Mouse (Mus musculus): ENCODE results near the gene Cnn2. TPM values are rescaled to one million over a fixed set of nuclear protein-coding genes. Genes with fewer than 3 reads are reported as not detected.

The Cnn2 gene
- polyA plus RNA-seq, 2 experiments, result 15.8 to 33.8 TPM

- H3K4me3 ChIP-seq (ENCODE audit: insufficient read depth in 1 of 2, low read depth in 2 of 2, low read length in 2 of 2), result no peak overlapping the region
- 68% methylated on average over 15 of the region's 15 CpGs for WGBS (ENCODE audit: insufficient replicate concordance)
- H3K27me3 ChIP-seq (ENCODE audit: control insufficient read depth, insufficient read depth, low read length), result no peaks in the 10 kb centered on the region
- no peaks in the 10 kb centered on the region; the same call in none of the 2 replicates for H3K36me3 ChIP-seq (replicated peaks; ENCODE audit: control insufficient read depth, insufficient read depth, low read depth)
- no peak overlapping the region for H3K27ac ChIP-seq
- DNase-seq (ENCODE audit: low read depth in 3 of 3, low spot score in 3 of 3) (no peak), ATAC-seq (ENCODE audit: insufficient read depth) (no peak)
- no peak overlapping the region for H3K4me2 ChIP-seq (ENCODE audit: low read depth)
- H3K9ac ChIP-seq (replicated peaks), result no peak overlapping the region
- peaks cover 8 to 9% of the 10 kb centered on the region in 2 experiments for H3K4me1 ChIP-seq (replicated peaks; ENCODE audit: control insufficient read depth in 2 of 2, insufficient read depth in 2 of 2, low read length in 1 of 2)
- TF ChIP-seq CTCF (IDR thresholded peaks at IDR 0.05; ENCODE audit: low read depth), result no peak
- no peak for TF ChIP-seq EP300 (IDR thresholded peaks at IDR 0.05; ENCODE audit: low read depth)
- no peaks in the 10 kb centered on the region for H3K9me3 ChIP-seq (ENCODE audit: control insufficient read depth, low read length)
Observed at GRCm38 (mm10) chr10:80024229-80025043, 36.1 kb downstream of the Cnn2 start.

DNA sequence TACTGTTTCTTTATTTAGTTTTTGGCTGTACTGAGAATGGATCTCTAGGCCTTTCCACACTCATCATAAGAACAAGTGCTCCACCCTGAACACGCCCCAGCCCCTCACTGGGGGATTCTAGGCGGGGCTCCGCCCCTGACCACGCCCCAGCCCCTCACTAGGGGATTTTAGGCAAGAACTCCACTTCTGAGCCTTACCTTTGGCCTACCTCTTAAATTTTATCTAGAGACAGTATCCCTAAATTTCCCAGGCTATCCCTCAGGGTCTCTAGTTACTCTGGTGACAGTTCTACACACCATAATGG, 36.6 kb downstream of the Cnn2 start:
- no peak overlapping the region for H3K4me3 ChIP-seq (ENCODE audit: insufficient read depth in 1 of 2, low read depth in 2 of 2, low read length in 2 of 2)
- no peaks in the 10 kb centered on the region; the same call in none of the 2 replicates for H3K36me3 ChIP-seq (replicated peaks; ENCODE audit: control insufficient read depth, insufficient read depth, low read depth)
- no peaks in the 10 kb centered on the region for H3K27me3 ChIP-seq (ENCODE audit: control insufficient read depth, insufficient read depth, low read length)
- H3K4me2 ChIP-seq (ENCODE audit: low read depth), result no peak overlapping the region
- no peak overlapping the region for H3K9ac ChIP-seq (replicated peaks)
- no peaks in the 10 kb centered on the region for H3K9me3 ChIP-seq (ENCODE audit: control insufficient read depth, low read length)
- ATAC-seq (ENCODE audit: insufficient read depth) (no peak), DNase-seq (ENCODE audit: low read depth in 3 of 3, low spot score in 3 of 3) (no peak)
- 38% methylated on average over 4 of the region's 4 CpGs for WGBS (ENCODE audit: insufficient replicate concordance)
- peaks cover 5 to 7% of the 10 kb centered on the region in 2 experiments for H3K4me1 ChIP-seq (replicated peaks; ENCODE audit: control insufficient read depth in 2 of 2, insufficient read depth in 2 of 2, low read length in 1 of 2)
- TF ChIP-seq EP300 (IDR thresholded peaks at IDR 0.05; ENCODE audit: low read depth), result no peak
- TF ChIP-seq CTCF (IDR thresholded peaks at IDR 0.05; ENCODE audit: low read depth), result no peak
- no peak overlapping the region for H3K27ac ChIP-seq

- Histone ChIP-seq H3K4me3 (ENCODE audit: insufficient read depth in 1 of 2, low read depth in 2 of 2, low read length in 2 of 2) (no peak overlapping the region), H3K36me3 (replicated peaks; ENCODE audit: control insufficient read depth, insufficient read depth, low read depth) (no peaks in the 10 kb centered on the region; the same call in none of the 2 replicates), H3K9ac (replicated peaks) (no peak overlapping the region), H3K9me3 (ENCODE audit: control insufficient read depth, low read length) (no peaks in the 10 kb centered on the region), H3K4me2 (ENCODE audit: low read depth) (no peak overlapping the region), H3K4me1 (replicated peaks; ENCODE audit: control insufficient read depth in 2 of 2, insufficient read depth in 2 of 2, low read length in 1 of 2) (peaks cover 5 to 7% of the 10 kb centered on the region in 2 experiments), H3K27me3 (ENCODE audit: control insufficient read depth, insufficient read depth, low read length) (no peaks in the 10 kb centered on the region), H3K27ac (no peak overlapping the region)
- ATAC-seq (ENCODE audit: insufficient read depth) (no peak), DNase-seq (ENCODE audit: low read depth in 3 of 3, low spot score in 3 of 3) (no peak)
- WGBS (ENCODE audit: insufficient replicate concordance), result 68% methylated on average over 10 of the region's 10 CpGs
- no peak for TF ChIP-seq CTCF (IDR thresholded peaks at IDR 0.05; ENCODE audit: low read depth)
- no peak for TF ChIP-seq EP300 (IDR thresholded peaks at IDR 0.05; ENCODE audit: low read depth)
Observed at GRCm38 (mm10) chr10:80025463-80025862, 37.1 kb downstream of the Cnn2 start.

DNA sequence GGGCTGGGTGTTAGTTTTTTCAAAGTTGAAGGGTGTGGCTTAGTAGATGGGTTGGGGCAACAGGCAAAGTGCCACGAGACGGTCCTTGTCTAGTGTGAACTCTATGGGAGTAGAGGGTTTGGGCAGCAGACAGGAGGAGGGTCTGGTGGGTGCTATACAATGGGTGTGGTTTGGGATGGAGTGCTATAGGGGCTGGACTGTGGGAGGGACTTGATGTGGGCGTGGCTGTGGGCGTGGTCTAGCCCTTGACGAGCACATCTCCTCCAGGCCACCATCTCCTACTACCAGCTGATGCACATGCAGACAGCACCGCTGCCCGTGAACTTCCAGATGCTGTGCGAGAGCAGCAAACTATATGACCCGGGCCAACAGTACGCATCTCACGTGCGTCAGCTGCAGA, 37.5 kb downstream of the Cnn2 start:
- no peaks in the 10 kb centered on the region; the same call in none of the 2 replicates for H3K36me3 ChIP-seq (replicated peaks; ENCODE audit: control insufficient read depth, insufficient read depth, low read depth)
- TF ChIP-seq CTCF (IDR thresholded peaks at IDR 0.05; ENCODE audit: low read depth), result no peak
- no peak for TF ChIP-seq EP300 (IDR thresholded peaks at IDR 0.05; ENCODE audit: low read depth)
- no peaks in the 10 kb centered on the region for H3K27me3 ChIP-seq (ENCODE audit: control insufficient read depth, insufficient read depth, low read length)
- 51% methylated on average over 12 of the region's 12 CpGs for WGBS (ENCODE audit: insufficient replicate concordance)
- no peak for DNase-seq (ENCODE audit: low read depth in 3 of 3, low spot score in 3 of 3)
- no peak overlapping the region for H3K4me3 ChIP-seq (ENCODE audit: insufficient read depth in 1 of 2, low read depth in 2 of 2, low read length in 2 of 2)
- H3K9me3 ChIP-seq (ENCODE audit: control insufficient read depth, low read length), result no peaks in the 10 kb centered on the region
- H3K4me2 ChIP-seq (ENCODE audit: low read depth), result no peak overlapping the region
- peaks cover 5 to 7% of the 10 kb centered on the region in 2 experiments for H3K4me1 ChIP-seq (replicated peaks; ENCODE audit: control insufficient read depth in 2 of 2, insufficient read depth in 2 of 2, low read length in 1 of 2)
- no peak overlapping the region for H3K27ac ChIP-seq
- 0 out of 2 replicates have a peak, but pooled peaks have one; percentile 10 for ATAC-seq (ENCODE audit: insufficient read depth)
- no peak overlapping the region for H3K9ac ChIP-seq (replicated peaks)

- Histone ChIP-seq H3K36me3 (replicated peaks; ENCODE audit: control insufficient read depth, insufficient read depth, low read depth) (no peaks in the 10 kb centered on the region; the same call in none of the 2 replicates), H3K4me1 (replicated peaks; ENCODE audit: control insufficient read depth in 2 of 2, insufficient read depth in 2 of 2, low read length in 1 of 2) (peaks cover 7 to 12% of the 10 kb centered on the region in 2 experiments), H3K9me3 (ENCODE audit: control insufficient read depth, low read length) (no peaks in the 10 kb centered on the region), H3K27ac (no peak overlapping the region), H3K9ac (replicated peaks) (no peak overlapping the region), H3K27me3 (ENCODE audit: control insufficient read depth, insufficient read depth, low read length) (no peaks in the 10 kb centered on the region), H3K4me2 (ENCODE audit: low read depth) (no peak overlapping the region), H3K4me3 (ENCODE audit: insufficient read depth in 1 of 2, low read depth in 2 of 2, low read length in 2 of 2) (no peak overlapping the region)
- 59% methylated on average over 20 of the region's 20 CpGs for WGBS (ENCODE audit: insufficient replicate concordance)
- no peak for TF ChIP-seq EP300 (IDR thresholded peaks at IDR 0.05; ENCODE audit: low read depth)
- no peak for TF ChIP-seq CTCF (IDR thresholded peaks at IDR 0.05; ENCODE audit: low read depth)
- no peak for DNase-seq (ENCODE audit: low read depth in 3 of 3, low spot score in 3 of 3)
- ATAC-seq (ENCODE audit: insufficient read depth), result peak; percentile 27; the same call in 1 of the 2 replicates
Observed at GRCm38 (mm10) chr10:80027681-80028520, 39.5 kb downstream of the Cnn2 start.
